Mouse (Mus musculus) neural tube, embryonic 11.5 days (tissue): ENCODE measurements around the gene Klf16. TPM values are rescaled to one million over a fixed set of nuclear protein-coding genes. Genes with fewer than 3 reads are reported as not detected.

Source experiments
- ATAC-seq: fragments of 200-750 bp; cut with Nextera tagmentation; 2 replicates; pipeline ENCODE4 v1.8.0; 2017; ENCODE audit warnings: moderate number of reproducible peaks, mild to moderate bottlenecking, moderate TSS enrichment, moderate library complexity; ENCODE audit not compliant: insufficient read depth, low FRiP score, low TSS enrichment
- DNase-seq: peaks from one replicate; pipeline ENCODE4 v3.0.0-alpha.2; 2015; ENCODE audit warnings: low spot score
- H3K27ac ChIP-seq: fragments of 300-500 bp; sonication (generic); 2 replicates; pipeline ENCODE4 v1.5.1; 2014; ENCODE audit warnings: low read depth, mild to moderate bottlenecking, low read length
- H3K27me3 ChIP-seq: fragments of 300-500 bp; sonication (generic); 2 replicates; pipeline ENCODE4 v1.6.1; 2014; ENCODE audit warnings: mild to moderate bottlenecking, low read length, mixed read lengths; ENCODE audit not compliant: control insufficient read depth, insufficient read depth
- H3K36me3 ChIP-seq: fragments of 300-500 bp; sonication (generic); 2 replicates; pipeline ENCODE4 v1.6.1; 2014; ENCODE audit warnings: mild to moderate bottlenecking, low read length, moderate library complexity, mixed read lengths; ENCODE audit not compliant: control insufficient read depth, insufficient read depth
- H3K4me1 ChIP-seq: fragments of 300-500 bp; sonication (generic); 2 replicates; pipeline ENCODE4 v1.6.1; 2014; ENCODE audit warnings: low read length, mixed read lengths; ENCODE audit not compliant: control insufficient read depth, insufficient read depth
- H3K4me2 ChIP-seq: fragments of 300-500 bp; sonication (generic); 2 replicates; pipeline ENCODE4 v1.6.1; 2014; ENCODE audit warnings: low read depth, mild to moderate bottlenecking, moderate library complexity
- H3K4me3 ChIP-seq: fragments of 300-500 bp; sonication (generic); 2 replicates; pipeline ENCODE4 v1.5.1; 2014; ENCODE audit warnings: low read depth, low read length
- H3K9ac ChIP-seq: fragments of 300-500 bp; sonication (generic); 2 replicates; pipeline ENCODE4 v1.6.1; 2014; ENCODE audit warnings: mild to moderate bottlenecking, low read length
- H3K9me3 ChIP-seq: fragments of 300-500 bp; sonication (generic); 2 replicates; pipeline ENCODE4 v1.6.1; 2016; ENCODE audit warnings: low read length; ENCODE audit not compliant: control insufficient read depth
- WGBS: fragments of 180-500 bp; shearing (Covaris S2); extraction: QIAGEN DNeasy Blood & Tissue Kit; methylation state at CpG from one replicate; pipeline ENCODE4 v1.1.7; 2014; 5-methylcytosine and 5-hydroxymethylcytosine counted together
- polyA plus RNA-seq: library from polyadenylated mRNA; unstranded; fragments of >200 nt; fragmentation: Nextera tagmentation; extraction: Ambion mirVana; gene quantifications from 2 replicates; pipeline ENCODE4 v1.2.1, GENCODE M21; 2014

The Klf16 gene
- polyA plus RNA-seq, result 4.5 and 5.5 TPM in 2 replicates

DNA sequence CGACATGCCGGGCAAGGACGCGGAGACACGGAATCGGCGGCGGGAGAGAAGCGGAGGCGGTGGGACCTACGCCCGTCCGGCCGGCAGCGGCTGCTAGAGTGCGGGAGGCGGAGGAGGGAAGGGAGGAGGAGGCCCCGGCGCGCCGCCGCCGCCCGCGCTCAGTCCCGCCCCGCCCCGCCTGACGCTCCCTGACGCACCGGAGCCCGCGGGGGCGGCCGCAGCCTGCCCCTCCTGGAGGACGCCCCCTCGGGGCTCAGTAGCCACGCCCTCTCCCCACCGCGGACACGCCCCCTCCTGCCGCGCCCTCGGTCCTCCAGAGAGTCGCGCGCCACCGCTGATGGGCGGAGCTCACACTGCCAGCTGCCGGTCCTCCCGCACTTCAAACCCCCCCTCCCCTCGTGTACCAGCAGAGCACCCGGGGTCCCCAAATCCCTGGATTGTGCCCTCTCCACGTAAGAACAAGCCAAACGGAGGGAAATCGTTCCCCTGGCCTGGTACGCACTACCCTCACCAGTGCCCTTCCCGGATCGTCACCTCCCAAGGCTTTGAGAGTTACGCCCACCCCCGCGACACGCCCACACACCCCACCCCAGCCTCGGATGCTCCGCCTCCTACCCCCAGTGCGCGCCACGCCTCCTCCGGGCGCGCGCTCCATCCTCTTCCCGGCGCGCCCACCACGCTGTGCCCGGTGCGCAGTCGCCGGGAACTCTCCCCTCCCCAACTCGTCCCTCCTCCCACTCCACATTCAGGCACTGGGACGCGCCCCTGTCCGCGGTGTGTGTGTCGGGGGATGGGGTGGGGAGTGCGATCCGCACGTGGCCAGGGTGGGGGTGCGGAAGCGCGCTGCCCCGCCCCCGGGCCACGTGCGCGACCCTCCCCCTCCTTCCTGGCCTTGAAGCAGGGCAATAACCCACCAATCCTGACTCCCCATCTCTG, at the start of gene Klf16:
Gene Klf16, minus strand, starts transcription at position 127 of the 936 bp plus-strand sequence.
- Histone ChIP-seq H3K4me3 (peak within 1 kb of the TSS; percentile 78), H3K4me2 (peak within 1 kb of the TSS; percentile 98), H3K27ac (peak within 1 kb of the TSS; percentile 21), H3K4me1 (peaks cover 11% of the 10 kb centered on the region), H3K27me3 (no peaks in the 10 kb centered on the region), H3K9ac (peak within 1 kb of the TSS; percentile 74), H3K9me3 (no peaks in the 10 kb centered on the region), H3K36me3 (no peaks in the 10 kb centered on the region)
- DNase-seq (peak; percentile 95), ATAC-seq (peak; percentile 82)
- under 1% methylated on average over 63 of the region's 97 CpGs for WGBS

DNA sequence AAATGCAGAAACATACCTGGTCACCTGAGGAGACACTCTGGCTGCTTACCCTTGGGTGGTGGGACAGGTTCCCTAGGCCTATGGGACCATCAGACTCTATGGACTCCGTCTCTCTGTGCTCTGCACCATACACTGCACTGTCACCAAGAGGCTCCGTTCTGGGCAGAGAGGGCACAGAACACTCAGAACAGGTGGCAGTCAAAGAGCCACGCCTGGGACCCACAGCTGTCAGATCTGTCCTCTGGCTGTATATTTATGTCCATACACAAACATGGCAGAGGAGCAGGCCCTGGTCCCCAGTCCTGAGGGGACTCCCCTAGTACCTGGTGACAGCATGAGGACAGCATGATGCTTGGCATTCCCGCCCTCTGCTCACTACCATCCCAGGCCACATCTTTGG, 48.6 kb upstream of the Klf16 start:
- Histone ChIP-seq H3K4me2 (no peak overlapping the region), H3K9me3 (no peaks in the 10 kb centered on the region), H3K27me3 (no peaks in the 10 kb centered on the region), H3K27ac (no peak overlapping the region), H3K4me3 (no peak overlapping the region), H3K9ac (no peak overlapping the region), H3K36me3 (peaks cover 2% of the 10 kb centered on the region; the same call in 1 of the 2 replicates), H3K4me1 (peaks cover 19% of the 10 kb centered on the region)
- DNase-seq (no peak), ATAC-seq (no peak)
- 93% methylated on average over 4 of the region's 4 CpGs for WGBS

DNA sequence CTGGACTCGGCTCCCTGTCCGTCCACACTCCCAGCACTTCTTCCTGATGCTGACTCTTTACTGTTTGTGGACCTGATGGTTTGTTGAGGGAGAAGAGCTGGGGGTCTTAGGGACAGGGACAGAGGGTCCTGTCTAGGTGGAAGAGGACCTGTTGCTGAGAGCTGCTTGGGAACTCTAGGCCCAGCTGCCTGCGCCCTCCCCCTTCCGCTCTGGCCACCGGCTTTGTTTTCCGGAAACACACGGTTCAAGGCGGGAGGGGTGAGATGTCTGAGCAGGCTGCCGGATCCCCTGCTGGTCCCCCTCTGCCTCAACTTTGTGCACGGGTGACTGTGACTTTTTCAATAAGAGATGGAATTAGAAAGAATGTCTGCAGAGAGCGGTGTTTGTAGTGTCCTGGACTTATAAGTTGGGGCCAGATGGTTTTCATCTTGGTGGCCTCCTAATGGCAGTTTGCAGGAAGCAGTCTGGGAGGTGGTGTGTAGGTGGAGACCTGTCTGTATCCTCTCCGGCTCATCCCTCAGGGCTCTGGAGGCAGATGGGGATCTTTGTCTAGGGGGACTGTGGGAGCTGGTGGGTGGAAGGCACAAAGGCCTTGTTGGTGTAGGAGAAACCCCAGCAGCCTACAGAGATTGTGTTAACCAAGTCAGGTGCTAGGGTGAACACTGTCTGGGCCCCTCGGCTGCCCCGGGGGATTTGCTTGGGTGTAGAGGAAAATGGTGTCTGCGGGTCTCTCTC, 46.5 kb upstream of the Klf16 start:
- Histone ChIP-seq H3K4me3 (peak overlapping the region; percentile 94), H3K9me3 (no peaks in the 10 kb centered on the region), H3K9ac (peak overlapping the region; percentile 82), H3K27ac (0 out of 2 replicates have a peak overlapping the region, but pooled peaks have one; percentile 27), H3K4me2 (peak overlapping the region; percentile 71), H3K36me3 (no peaks in the 10 kb centered on the region), H3K4me1 (peaks cover 19% of the 10 kb centered on the region), H3K27me3 (no peaks in the 10 kb centered on the region)
- no peak for ATAC-seq
- WGBS, result 14% methylated on average over 15 of the region's 15 CpGs
- peak; percentile 69 for DNase-seq

DNA sequence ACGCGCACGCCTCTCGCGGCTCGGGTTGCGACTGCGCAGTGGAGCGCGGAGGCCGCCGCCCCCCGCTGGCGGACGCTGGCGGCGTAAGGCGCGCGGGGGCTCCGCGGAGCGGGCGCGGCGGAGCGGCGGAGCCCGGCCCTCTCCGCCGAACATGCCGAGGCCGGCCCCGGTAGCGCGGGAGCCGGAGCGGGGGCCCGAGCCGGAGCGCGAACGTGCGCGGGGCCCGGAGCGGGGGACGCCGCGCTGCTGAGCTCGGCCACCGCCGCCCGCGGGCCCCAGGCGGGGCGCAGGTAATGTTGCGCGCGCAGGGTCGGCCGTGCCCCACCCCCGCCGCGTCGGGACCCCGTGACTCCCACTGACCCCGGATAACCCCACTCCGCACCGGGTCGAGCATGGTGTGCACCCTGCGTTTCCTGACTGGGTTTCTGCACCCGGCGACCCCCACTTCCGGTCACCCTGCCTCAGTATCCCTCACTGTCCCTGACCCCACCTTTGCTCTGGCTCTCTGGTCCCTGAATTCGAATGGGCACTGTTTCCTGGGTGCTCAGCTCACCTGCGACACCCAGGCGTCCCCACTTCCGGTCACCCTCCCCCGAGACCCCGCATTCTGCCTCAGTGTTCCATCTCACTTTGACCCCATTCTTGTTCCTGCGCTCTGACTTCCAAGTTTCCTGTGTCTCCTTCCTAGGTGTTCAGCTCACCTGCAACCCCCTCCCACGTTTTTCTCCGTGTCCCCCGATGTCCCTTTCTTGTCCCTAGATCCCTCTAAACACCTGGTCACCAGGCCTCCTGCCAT, 45.7 kb upstream of the Klf16 start, which contains the start of gene Csnk1g2:
Gene Csnk1g2, plus strand, starts transcription at position 178 of the 796 bp plus-strand sequence.
- Histone ChIP-seq H3K27me3 (no peaks in the 10 kb centered on the region), H3K27ac (peak within 1 kb of the TSS; percentile 91), H3K9me3 (no peaks in the 10 kb centered on the region), H3K36me3 (no peaks in the 10 kb centered on the region), H3K4me1 (peaks cover 19% of the 10 kb centered on the region), H3K9ac (peak within 1 kb of the TSS; percentile 82), H3K4me3 (peak within 1 kb of the TSS; percentile 94), H3K4me2 (peak within 1 kb of the TSS; percentile 71)
- ATAC-seq (peak; percentile 29), DNase-seq (no peak)
- WGBS, result 1% methylated on average over 80 of the region's 85 CpGs

DNA sequence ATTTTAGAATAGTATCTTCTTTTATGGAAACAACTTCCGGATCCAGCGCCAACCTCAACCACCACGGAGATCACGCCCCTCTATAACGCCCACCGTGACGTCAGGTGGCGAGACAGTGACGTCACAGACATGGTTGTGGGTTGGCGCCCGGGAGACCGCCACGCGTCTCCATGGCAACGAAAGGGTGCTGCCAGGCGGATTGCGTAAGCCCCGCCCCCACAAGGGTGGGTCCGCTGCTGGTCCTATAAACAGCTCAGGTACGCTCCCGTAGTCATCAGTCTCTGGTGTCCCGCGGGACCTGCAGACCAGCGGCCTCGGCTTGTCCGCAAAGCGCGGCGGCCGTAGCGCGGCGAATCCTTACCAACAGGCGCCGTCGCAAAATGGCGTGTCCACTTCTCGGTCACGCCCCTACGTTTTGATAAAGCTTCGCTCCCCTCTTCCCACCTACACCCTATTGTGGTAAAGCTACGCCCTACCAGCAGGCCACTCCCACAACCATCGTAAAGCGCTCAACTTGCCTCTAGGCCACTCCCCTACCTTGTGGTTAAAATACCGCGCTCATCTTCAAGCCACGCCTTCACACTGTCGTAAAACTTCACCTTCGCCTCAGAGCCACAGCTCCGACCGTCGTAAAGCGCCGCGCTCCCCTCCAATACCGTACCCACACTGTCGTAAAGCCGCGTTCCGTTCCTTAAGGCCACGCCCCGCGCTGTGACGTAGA, 45.0 kb upstream of the Klf16 start:
- under 1% methylated on average over 64 of the region's 64 CpGs for WGBS
- Histone ChIP-seq H3K9me3 (no peaks in the 10 kb centered on the region), H3K4me1 (peaks cover 14% of the 10 kb centered on the region), H3K9ac (peak overlapping the region; percentile 82), H3K36me3 (no peaks in the 10 kb centered on the region), H3K4me2 (peak overlapping the region; percentile 71), H3K27ac (peak overlapping the region; percentile 91), H3K4me3 (peak overlapping the region; percentile 94), H3K27me3 (no peaks in the 10 kb centered on the region)
- DNase-seq (peak; percentile 100), ATAC-seq (peak; percentile 92)

DNA sequence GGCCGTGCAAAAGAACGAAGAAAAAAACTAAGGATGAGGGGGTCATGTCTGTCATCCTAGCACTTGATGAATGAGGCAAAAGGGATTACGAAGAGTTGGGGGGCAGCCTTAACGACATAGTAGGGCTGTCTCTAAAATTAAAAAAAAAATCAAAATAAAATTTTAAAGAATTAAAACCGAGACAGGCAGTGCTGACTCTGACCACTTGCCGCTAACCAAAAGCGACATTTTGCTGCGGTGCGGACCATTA, 44.5 kb upstream of the Klf16 start:
- Histone ChIP-seq H3K4me2 (peak overlapping the region; percentile 70), H3K27ac (0 out of 2 replicates have a peak overlapping the region, but pooled peaks have one; percentile 29), H3K36me3 (no peaks in the 10 kb centered on the region; the same call in 1 of the 2 replicates), H3K4me1 (peaks cover 14% of the 10 kb centered on the region), H3K27me3 (no peaks in the 10 kb centered on the region), H3K9ac (peak overlapping the region; percentile 35; the same call in 1 of the 2 replicates), H3K4me3 (peak overlapping the region; percentile 94), H3K9me3 (no peaks in the 10 kb centered on the region)
- no peak for DNase-seq
- 4% methylated on average over 9 of the region's 9 CpGs for WGBS
- ATAC-seq, result no peak; the same call in 1 of the 2 replicates

DNA sequence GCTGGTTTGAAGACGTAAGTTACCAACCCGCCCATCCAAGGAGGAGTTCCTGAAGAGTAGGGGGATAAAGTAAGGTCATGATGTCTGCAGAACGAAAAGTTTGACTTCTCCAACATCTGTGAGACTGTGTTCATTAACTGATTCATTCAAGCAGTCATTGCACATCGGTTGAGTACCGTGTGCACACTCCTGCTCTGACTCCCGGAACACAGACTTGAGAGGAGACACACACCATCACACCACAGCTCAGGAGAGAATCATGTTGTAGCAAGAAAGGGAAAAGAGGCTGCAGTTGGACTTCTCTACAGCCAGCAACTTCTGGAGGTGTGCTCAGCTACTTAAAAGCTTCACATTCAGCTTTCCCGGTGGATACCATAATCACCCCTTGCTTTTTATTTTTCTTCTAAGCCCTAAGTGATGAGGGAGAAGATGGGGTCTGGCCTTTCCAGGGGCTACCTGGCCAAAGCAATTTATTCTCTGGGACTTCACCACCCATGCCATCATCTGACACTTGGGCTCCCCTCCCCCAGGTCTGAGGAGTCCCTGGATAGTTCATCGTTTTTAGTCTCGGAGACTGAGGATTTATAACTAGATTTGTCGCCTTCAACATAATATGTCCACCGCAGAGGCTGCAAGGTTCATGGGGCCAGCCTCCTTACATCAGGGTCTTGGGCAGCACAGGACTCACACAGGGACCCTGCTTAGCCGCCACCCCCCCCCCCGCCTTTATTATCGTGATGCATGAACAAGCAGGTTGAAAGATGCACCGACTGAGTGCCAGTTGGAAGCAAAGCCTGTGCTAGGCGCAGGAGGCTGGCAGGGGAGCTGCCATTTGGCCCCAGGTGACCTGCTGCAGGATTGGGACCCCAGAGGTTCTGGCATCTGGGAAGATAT, 43.9 kb upstream of the Klf16 start:
- DNase-seq (no peak), ATAC-seq (no peak)
- peak overlapping the region; percentile 29; the same call in 1 of the 2 replicates for H3K27ac ChIP-seq
- H3K4me3 ChIP-seq, result peak overlapping the region; percentile 94
- H3K36me3 ChIP-seq, result no peaks in the 10 kb centered on the region; the same call in 1 of the 2 replicates
- peaks cover 14% of the 10 kb centered on the region for H3K4me1 ChIP-seq
- H3K4me2 ChIP-seq, result peak overlapping the region; percentile 70
- no peaks in the 10 kb centered on the region for H3K27me3 ChIP-seq
- WGBS, result 54% methylated on average over 16 of the region's 16 CpGs
- H3K9me3 ChIP-seq, result no peaks in the 10 kb centered on the region
- H3K9ac ChIP-seq, result peak overlapping the region; percentile 35
